Mouse (Mus musculus) thymus, postnatal 0 days (tissue): Measurements from ENCODE around the gene Homer2. TPM values are rescaled to one million over a fixed set of nuclear protein-coding genes. Genes with fewer than 3 reads are reported as not detected.
A peak's percentile ranks its signal among the peaks of the same experiment; 100 is the strongest.

Experiments used
- DNase-seq: peaks from one replicate; pipeline ENCODE4 v3.0.0-alpha.2; 2015; ENCODE audit warnings: low spot score
- polyA plus RNA-seq: library from polyadenylated mRNA; unstranded; fragments of >200 nt; fragmentation: Nextera tagmentation; extraction: Ambion mirVana; gene quantifications from 2 replicates; pipeline ENCODE4 v1.2.1, GENCODE M21; 2015

Homer2 gene
- polyA plus RNA-seq, 1 experiment from 2014 or later = 0.95 TPM

DNA sequence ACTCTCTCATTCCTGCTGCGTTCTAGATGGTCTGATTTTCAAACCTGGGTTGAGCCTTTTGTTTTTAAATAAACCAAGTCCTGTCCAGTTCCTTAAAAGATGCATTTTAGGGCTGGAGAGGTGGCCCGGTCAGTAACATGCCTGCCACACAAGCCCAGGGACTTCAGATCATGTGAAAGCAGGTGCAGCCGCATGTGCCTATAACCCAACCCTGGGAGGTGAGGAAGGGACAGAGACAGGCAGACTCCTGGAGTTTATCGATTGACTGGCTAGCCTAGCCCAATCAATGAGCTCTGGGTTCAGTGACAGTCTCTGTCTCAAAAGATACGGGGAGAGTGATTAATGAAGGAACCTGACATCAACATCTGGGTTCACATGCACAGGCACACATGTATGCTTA, 146.1 kb downstream of the Homer2 start:
- DNase-seq = no peak

GRCm38 (mm10) chr7:81560101-81561049, 147.0 kb downstream of the Homer2 start:
- no peak for DNase-seq

- DNase-seq = no peak
These were observed 147.9 kb downstream of the Homer2 start for GRCm38 (mm10) chr7:81559231-81559980.

- DNase-seq = no peak
These were observed 149.4 kb downstream of the Homer2 start for GRCm38 (mm10) chr7:81557985-81558360.

- DNase-seq = no peak
These were observed 149.9 kb downstream of the Homer2 start for GRCm38 (mm10) chr7:81557252-81557984.

DNA sequence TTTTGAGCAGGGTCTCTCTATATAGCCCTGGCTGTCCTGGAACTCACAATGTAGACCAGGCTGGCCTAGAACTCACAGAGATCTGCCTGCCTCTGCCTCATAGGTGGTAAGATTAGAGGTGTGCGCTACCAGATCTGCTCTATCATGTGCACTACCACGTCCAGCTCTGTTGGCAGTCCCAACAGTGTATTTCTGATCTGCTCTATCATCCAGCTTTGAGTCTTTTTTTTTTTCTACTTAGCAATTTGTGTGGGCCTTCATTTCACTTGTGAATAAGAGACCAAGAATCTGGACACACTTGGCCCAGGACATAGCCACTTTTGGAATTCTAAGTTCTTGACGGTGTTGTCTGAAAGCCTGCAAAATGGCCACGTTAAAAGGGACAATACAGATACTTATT, 150.5 kb downstream of the Homer2 start:
- DNase-seq = no peak

GRCm38 (mm10) chr7:81554369-81554768, 153.0 kb downstream of the Homer2 start:
- DNase-seq = peak; percentile 53

DNA sequence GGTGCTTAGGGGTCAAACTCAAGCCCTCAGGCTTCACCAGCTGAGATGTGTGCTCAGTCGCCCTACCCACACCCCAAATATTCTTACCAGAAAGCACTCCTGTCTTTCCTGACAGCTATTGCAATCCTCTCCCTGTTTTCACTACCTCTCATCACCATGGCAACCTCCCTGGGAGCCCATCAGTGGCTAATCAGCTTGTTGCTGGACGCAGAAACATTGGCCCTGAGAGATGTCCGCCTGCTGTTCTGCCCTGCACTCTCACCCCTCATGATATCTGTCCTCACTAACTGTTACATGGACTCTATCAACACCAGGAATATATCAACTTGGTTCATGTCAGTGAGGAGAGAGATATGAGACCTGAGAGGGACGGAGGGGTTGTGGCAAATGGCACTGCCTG, 153.7 kb downstream of the Homer2 start:
- DNase-seq = no peak

Other genes starting within 250 kb of the Homer2 start
- gene Ap3b2, start 213.6 kb downstream of the Homer2 start, polyA plus RNA-seq = 0.35 and 0.57 TPM in 2 replicates
- not detected in 2 replicates for gene BC048679, start 209.2 kb downstream of the Homer2 start, polyA plus RNA-seq
- 0.73 and 0.87 TPM in 2 replicates for gene Fsd2, start 140.6 kb downstream of the Homer2 start, polyA plus RNA-seq
- gene Whamm, start 136.3 kb downstream of the Homer2 start, polyA plus RNA-seq = 7.2 and 8.3 TPM in 2 replicates
- gene Ramac, start 55.4 kb upstream of the Homer2 start, polyA plus RNA-seq = 180 and 185 TPM in 2 replicates
- gene 3110040N11Rik, start 82.0 kb upstream of the Homer2 start, polyA plus RNA-seq = 61.1 and 65.7 TPM in 2 replicates
- 71.8 and 75.0 TPM in 2 replicates for gene Btbd1, start 121.9 kb upstream of the Homer2 start, polyA plus RNA-seq
- not detected in 2 replicates for gene Gm10160, start 148.3 kb upstream of the Homer2 start, polyA plus RNA-seq
- gene Tm6sf1, start 151.5 kb upstream of the Homer2 start, polyA plus RNA-seq = 85.4 and 88.0 TPM in 2 replicates
- gene Hdgfl3, start 226.9 kb upstream of the Homer2 start, polyA plus RNA-seq = 11.0 and 14.4 TPM in 2 replicates